Mouse (Mus musculus) heart, embryonic 10.5 days (tissue): ENCODE measurements around the gene Dctpp1. TPM values are rescaled to one million over a fixed set of nuclear protein-coding genes. Genes with fewer than 3 reads are reported as not detected.

Experiments
- DNase-seq: peaks from one replicate; pipeline ENCODE4 v3.0.0-alpha.2; 2017; ENCODE audit warnings: low spot score
- H3K27ac ChIP-seq: fragments of 300-500 bp; sonication (generic); 2 replicates; pipeline ENCODE4 v1.5.1; 2016; ENCODE audit warnings: mild to moderate bottlenecking
- H3K27me3 ChIP-seq: fragments of 300-500 bp; sonication (generic); 2 replicates; pipeline ENCODE4 v1.6.1; 2016; ENCODE audit warnings: mild to moderate bottlenecking; ENCODE audit not compliant: poor library complexity, insufficient read depth, severe bottlenecking
- H3K36me3 ChIP-seq: fragments of 300-500 bp; sonication (generic); 2 replicates; pipeline ENCODE4 v1.6.1; 2016; ENCODE audit warnings: mild to moderate bottlenecking, moderate library complexity
- H3K4me1 ChIP-seq: fragments of 300-500 bp; sonication (generic); 2 replicates; pipeline ENCODE4 v1.6.1; 2016; ENCODE audit warnings: mild to moderate bottlenecking
- H3K4me3 ChIP-seq: fragments of 300-500 bp; sonication (generic); 2 replicates; pipeline ENCODE4 v1.5.1; 2016; ENCODE audit warnings: mild to moderate bottlenecking, moderate library complexity
- H3K9me3 ChIP-seq: fragments of 300-500 bp; sonication (generic); 2 replicates; pipeline ENCODE4 v1.6.1; 2016; ENCODE audit warnings: mild to moderate bottlenecking, moderate library complexity
- WGBS: fragments of 180-500 bp; shearing (Covaris S2); methylation state at CpG from one replicate; pipeline ENCODE4 v1.1.7; 2016; 5-methylcytosine and 5-hydroxymethylcytosine counted together
- polyA plus RNA-seq: library from polyadenylated mRNA; unstranded; fragments of >200 nt; fragmentation: Nextera tagmentation; extraction: Ambion mirVana; gene quantifications from 2 replicates; pipeline ENCODE4 v1.2.1, GENCODE M21; 2016

Gene Dctpp1
- polyA plus RNA-seq, 1 experiment from 2014 or later: 262 TPM

GRCm38 (mm10) chr7:127234777-127235176, 25.7 kb downstream of the Dctpp1 start:
- H3K9me3 ChIP-seq: no peaks in the 10 kb centered on the region
- 94% methylated on average over 2 of the region's 2 CpGs for WGBS
- no peaks in the 10 kb centered on the region for H3K27me3 ChIP-seq
- peaks cover 61% of the 10 kb centered on the region for H3K36me3 ChIP-seq
- H3K27ac ChIP-seq: no peak overlapping the region
- H3K4me1 ChIP-seq: peaks cover 29% of the 10 kb centered on the region
- H3K4me3 ChIP-seq: peak overlapping the region; percentile 94; the same call in 1 of the 2 replicates
- no peak for DNase-seq

DNA sequence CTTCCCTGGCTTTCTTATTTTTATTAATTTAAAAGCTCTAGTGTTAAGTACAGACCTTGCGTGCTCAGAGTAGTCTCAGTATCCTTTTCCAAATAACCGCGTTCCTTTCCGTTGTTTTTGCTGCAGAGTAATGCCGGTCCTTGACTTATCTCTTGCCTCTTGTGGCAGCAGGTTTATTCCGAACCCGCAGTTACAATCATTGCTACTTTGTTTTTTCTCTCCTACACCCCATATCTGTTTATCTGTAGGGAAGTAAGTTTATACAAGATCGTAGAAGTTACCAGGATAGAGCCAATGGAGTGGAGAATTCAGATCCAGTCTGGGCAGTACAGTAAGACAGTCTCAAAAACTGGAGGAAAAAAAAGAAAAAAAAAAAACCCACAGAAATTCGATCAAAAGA, 26.7 kb downstream of the Dctpp1 start:
- Histone ChIP-seq H3K27ac (peak overlapping the region; percentile 98), H3K4me1 (peaks cover 31% of the 10 kb centered on the region), H3K9me3 (no peaks in the 10 kb centered on the region), H3K4me3 (peak overlapping the region; percentile 94), H3K27me3 (no peaks in the 10 kb centered on the region), H3K36me3 (peaks cover 67% of the 10 kb centered on the region)
- 5% methylated on average over 9 of the region's 9 CpGs for whole genome bisulfite sequencing
- no peak for DNase-seq

DNA sequence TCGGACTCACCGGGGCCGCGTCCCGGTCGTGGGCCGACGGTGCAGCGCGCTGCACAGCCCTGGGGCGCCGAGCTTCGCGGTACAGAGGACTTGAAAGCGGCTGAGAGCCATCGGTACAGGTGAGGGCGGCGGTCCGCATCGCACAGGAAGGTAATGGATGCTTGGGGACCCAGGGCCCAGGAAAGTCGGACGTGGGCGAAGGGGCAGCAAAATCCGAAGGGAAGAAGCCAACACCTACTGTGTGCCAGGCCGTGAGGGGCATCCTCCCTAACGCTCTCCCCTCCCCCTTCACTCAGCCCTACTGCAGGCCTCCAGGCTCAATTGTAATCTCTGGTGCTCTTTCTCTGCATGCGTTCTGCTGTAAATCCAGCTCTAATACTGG, 27.1 kb downstream of the Dctpp1 start:
- peaks cover 31% of the 10 kb centered on the region for H3K4me1 ChIP-seq
- peak overlapping the region; percentile 94 for H3K4me3 ChIP-seq
- H3K9me3 ChIP-seq: no peaks in the 10 kb centered on the region
- peaks cover 65% of the 10 kb centered on the region for H3K36me3 ChIP-seq
- peak overlapping the region; percentile 98 for H3K27ac ChIP-seq
- H3K27me3 ChIP-seq: no peaks in the 10 kb centered on the region
- under 1% methylated on average over 27 of the region's 27 CpGs for WGBS
- peak; percentile 87 for DNase-seq

GRCm38 (mm10) chr7:127232622-127233367, 27.7 kb downstream of the Dctpp1 start, which contains the start of the genes Zfp553 and Sept1:
TSS of gene Zfp553 (plus strand) at chr7:127233061.
TSS of gene Sept1 (minus strand) at chr7:127233130.
- Histone ChIP-seq H3K4me1 (peaks cover 31% of the 10 kb centered on the region), H3K36me3 (peaks cover 59% of the 10 kb centered on the region), H3K9me3 (no peaks in the 10 kb centered on the region), H3K27ac (peak within 1 kb of the TSS; percentile 98), H3K27me3 (no peaks in the 10 kb centered on the region), H3K4me3 (peak within 1 kb of the TSS; percentile 94)
- 1% methylated on average over 64 of the region's 64 CpGs for WGBS
- DNase-seq: peak; percentile 93

- Histone ChIP-seq H3K36me3 (peaks cover 51% of the 10 kb centered on the region), H3K9me3 (no peaks in the 10 kb centered on the region)
- 13% methylated on average over 20 of the region's 20 CpGs for WGBS
Observed at GRCm38 (mm10) chr7:127231826-127232621, 28.5 kb downstream of the Dctpp1 start.

GRCm38 (mm10) chr7:127231376-127231775, 29.1 kb downstream of the Dctpp1 start:
- Histone ChIP-seq H3K27ac (peak overlapping the region; percentile 98), H3K4me3 (peak overlapping the region; percentile 94), H3K9me3 (no peaks in the 10 kb centered on the region), H3K4me1 (peaks cover 31% of the 10 kb centered on the region), H3K36me3 (peaks cover 45% of the 10 kb centered on the region), H3K27me3 (no peaks in the 10 kb centered on the region)
- 83% methylated on average over 3 of the region's 3 CpGs for WGBS
- DNase-seq: no peak

More at GRCm38 (mm10) chr7:127231826-127232621, 28.5 kb downstream of the Dctpp1 start:
- Histone ChIP-seq H3K4me3 (peak overlapping the region; percentile 94), H3K27me3 (no peaks in the 10 kb centered on the region), H3K4me1 (peaks cover 31% of the 10 kb centered on the region), H3K27ac (peak overlapping the region; percentile 98)
- DNase-seq: no peak

- 63% methylated on average over 4 of the region's 4 CpGs for WGBS
- Histone ChIP-seq H3K4me3 (no peak overlapping the region), H3K27ac (no peak overlapping the region), H3K9me3 (no peaks in the 10 kb centered on the region), H3K27me3 (no peaks in the 10 kb centered on the region), H3K4me1 (peaks cover 30% of the 10 kb centered on the region), H3K36me3 (peaks cover 28% of the 10 kb centered on the region)
- peak; percentile 90 for DNase-seq
Observed at GRCm38 (mm10) chr7:127228615-127229303, 31.8 kb downstream of the Dctpp1 start.

- no peaks in the 10 kb centered on the region for H3K27me3 ChIP-seq
- H3K9me3 ChIP-seq: no peaks in the 10 kb centered on the region
- WGBS: 67% methylated on average over 11 of the region's 11 CpGs
- H3K4me3 ChIP-seq: no peak overlapping the region
- H3K4me1 ChIP-seq: peaks cover 15% of the 10 kb centered on the region
- DNase-seq: peak; percentile 76
- peak overlapping the region; percentile 49; the same call in 1 of the 2 replicates for H3K27ac ChIP-seq
- peaks cover 17% of the 10 kb centered on the region for H3K36me3 ChIP-seq
Observed at GRCm38 (mm10) chr7:127225147-127225995, 35.1 kb downstream of the Dctpp1 start.

DNA sequence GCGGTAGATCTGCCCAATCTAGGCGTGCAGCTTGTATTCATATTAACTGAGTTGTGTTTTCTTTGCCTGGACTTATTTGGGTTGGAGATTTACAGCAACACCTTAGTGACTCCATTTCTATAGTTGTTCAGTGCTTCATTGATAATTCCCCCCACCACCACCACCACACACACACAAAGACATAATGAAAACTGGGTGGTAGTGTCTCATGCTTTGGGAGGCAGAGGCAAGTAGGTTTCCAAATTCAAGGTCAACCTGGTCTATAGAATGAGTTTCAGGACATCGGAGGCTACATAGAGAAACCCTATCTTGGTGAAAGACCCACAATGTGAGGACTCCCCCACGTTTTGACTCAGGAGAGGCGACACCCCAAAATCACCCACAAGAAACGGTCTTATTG, 35.9 kb downstream of the Dctpp1 start:
- DNase-seq: no peak
- H3K4me1 ChIP-seq: peaks cover 8% of the 10 kb centered on the region; the same call in 1 of the 2 replicates
- no peak overlapping the region for H3K4me3 ChIP-seq
- 88% methylated on average over 6 of the region's 6 CpGs for WGBS
- H3K27ac ChIP-seq: no peak overlapping the region
- H3K36me3 ChIP-seq: peaks cover 11% of the 10 kb centered on the region
- H3K27me3 ChIP-seq: no peaks in the 10 kb centered on the region
- no peaks in the 10 kb centered on the region for H3K9me3 ChIP-seq

GRCm38 (mm10) chr7:127223515-127224478, 36.7 kb downstream of the Dctpp1 start:
- H3K27ac ChIP-seq: no peak overlapping the region
- no peaks in the 10 kb centered on the region for H3K27me3 ChIP-seq
- peaks cover 8% of the 10 kb centered on the region; the same call in 1 of the 2 replicates for H3K4me1 ChIP-seq
- peak; percentile 71 for DNase-seq
- WGBS: 74% methylated on average over 6 of the region's 6 CpGs
- no peaks in the 10 kb centered on the region for H3K9me3 ChIP-seq
- peaks cover 2% of the 10 kb centered on the region; the same call in 1 of the 2 replicates for H3K36me3 ChIP-seq
- no peak overlapping the region for H3K4me3 ChIP-seq

GRCm38 (mm10) chr7:127223106-127223505, 37.4 kb downstream of the Dctpp1 start:
- H3K36me3 ChIP-seq: no peaks in the 10 kb centered on the region
- no peak for DNase-seq
- no peaks in the 10 kb centered on the region for H3K27me3 ChIP-seq
- H3K9me3 ChIP-seq: no peaks in the 10 kb centered on the region
- no peak overlapping the region for H3K4me3 ChIP-seq
- H3K4me1 ChIP-seq: peaks cover 12% of the 10 kb centered on the region
- no peak overlapping the region for H3K27ac ChIP-seq
- 98% methylated on average over 3 of the region's 3 CpGs for WGBS
